Mouse (Mus musculus): ENCODE results near the gene Ppl. TPM values are rescaled to one million over a fixed set of nuclear protein-coding genes. Genes with fewer than 3 reads are reported as not detected.

Gene Ppl
- polyA plus RNA-seq, 1 experiment, result 0.75 TPM

- Histone ChIP-seq H3K27ac (ENCODE audit: insufficient read depth, low read length) (no peak overlapping the region), H3K4me1 (ENCODE audit: control insufficient read depth, insufficient read depth, insufficient read length) (no peaks in the 10 kb centered on the region), H3K27me3 (ENCODE audit: control insufficient read depth, insufficient read depth, low read length) (no peaks in the 10 kb centered on the region), H3K4me3 (ENCODE audit: extremely low read depth, insufficient read depth, insufficient read length) (no peak overlapping the region), H3K36me3 (ENCODE audit: control insufficient read depth, insufficient read depth, low read length) (no peaks in the 10 kb centered on the region)
- WGBS, result 78% methylated on average over 2 of the region's 2 CpGs
- no peak for DNase-seq (ENCODE audit: low read depth in 1 of 2, low spot score in 2 of 2)
- no peak for TF ChIP-seq CTCF (IDR thresholded peaks at IDR 0.05; ENCODE audit: extremely low read depth, insufficient read depth, insufficient read length, insufficient replicate concordance)
- no peak for TF ChIP-seq POLR2A (IDR thresholded peaks at IDR 0.05; ENCODE audit: low read depth, low read length)
Measured at GRCm38 (mm10) chr16:5156495-5156894, 24.3 kb upstream of the Ppl start.

GRCm38 (mm10) chr16:5155014-5155413 lies 22.8 kb upstream of the Ppl start:
- TF ChIP-seq CTCF (IDR thresholded peaks at IDR 0.05; ENCODE audit: extremely low read depth, insufficient read depth, insufficient read length, insufficient replicate concordance) (no peak), POLR2A (IDR thresholded peaks at IDR 0.05; ENCODE audit: low read depth, low read length) (no peak)
- 56% methylated on average over 3 of the region's 3 CpGs for WGBS
- no peak for DNase-seq (ENCODE audit: low read depth in 1 of 2, low spot score in 2 of 2)
- H3K27me3 ChIP-seq (ENCODE audit: control insufficient read depth, insufficient read depth, low read length), result no peaks in the 10 kb centered on the region
- H3K4me3 ChIP-seq (ENCODE audit: extremely low read depth, insufficient read depth, insufficient read length), result no peak overlapping the region
- no peaks in the 10 kb centered on the region for H3K36me3 ChIP-seq (ENCODE audit: control insufficient read depth, insufficient read depth, low read length)
- H3K27ac ChIP-seq (ENCODE audit: insufficient read depth, low read length), result no peak overlapping the region
- H3K4me1 ChIP-seq (ENCODE audit: control insufficient read depth, insufficient read depth, insufficient read length), result no peaks in the 10 kb centered on the region

- no peaks in the 10 kb centered on the region for H3K36me3 ChIP-seq (ENCODE audit: control insufficient read depth, insufficient read depth, low read length)
- WGBS, result 78% methylated on average over 6 of the region's 6 CpGs
- no peaks in the 10 kb centered on the region for H3K4me1 ChIP-seq (ENCODE audit: control insufficient read depth, insufficient read depth, insufficient read length)
- no peak overlapping the region for H3K4me3 ChIP-seq (ENCODE audit: extremely low read depth, insufficient read depth, insufficient read length)
- TF ChIP-seq POLR2A (IDR thresholded peaks at IDR 0.05; ENCODE audit: low read depth, low read length) (no peak), CTCF (IDR thresholded peaks at IDR 0.05; ENCODE audit: extremely low read depth, insufficient read depth, insufficient read length, insufficient replicate concordance) (no peak)
- no peak for DNase-seq (ENCODE audit: low read depth in 1 of 2, low spot score in 2 of 2)
- no peak overlapping the region for H3K27ac ChIP-seq (ENCODE audit: insufficient read depth, low read length)
- no peaks in the 10 kb centered on the region for H3K27me3 ChIP-seq (ENCODE audit: control insufficient read depth, insufficient read depth, low read length)
Measured at GRCm38 (mm10) chr16:5153299-5154026, 21.2 kb upstream of the Ppl start.

GRCm38 (mm10) chr16:5150544-5150943 lies 18.3 kb upstream of the Ppl start:
- TF ChIP-seq POLR2A (IDR thresholded peaks at IDR 0.05; ENCODE audit: low read depth, low read length) (no peak), CTCF (IDR thresholded peaks at IDR 0.05; ENCODE audit: extremely low read depth, insufficient read depth, insufficient read length, insufficient replicate concordance) (no peak)
- no peak overlapping the region for H3K4me3 ChIP-seq (ENCODE audit: extremely low read depth, insufficient read depth, insufficient read length)
- no peaks in the 10 kb centered on the region for H3K36me3 ChIP-seq (ENCODE audit: control insufficient read depth, insufficient read depth, low read length)
- 80% methylated on average over 10 of the region's 10 CpGs for WGBS
- H3K4me1 ChIP-seq (ENCODE audit: control insufficient read depth, insufficient read depth, insufficient read length), result 0 out of 2 replicates have a peak, but pooled peaks cover 3% of the 10 kb centered on the region
- H3K27ac ChIP-seq (ENCODE audit: insufficient read depth, low read length), result no peak overlapping the region
- H3K27me3 ChIP-seq (ENCODE audit: control insufficient read depth, insufficient read depth, low read length), result no peaks in the 10 kb centered on the region
- DNase-seq (ENCODE audit: low read depth in 1 of 2, low spot score in 2 of 2), result no peak

- H3K4me1 ChIP-seq (ENCODE audit: control insufficient read depth, insufficient read depth, insufficient read length), result 0 out of 2 replicates have a peak, but pooled peaks cover 3% of the 10 kb centered on the region
- TF ChIP-seq POLR2A (IDR thresholded peaks at IDR 0.05; ENCODE audit: low read depth, low read length), result no peak
- H3K4me3 ChIP-seq (ENCODE audit: extremely low read depth, insufficient read depth, insufficient read length), result peak within 1 kb of the TSS; percentile 16; the same call in 1 of the 2 replicates
- H3K27me3 ChIP-seq (ENCODE audit: control insufficient read depth, insufficient read depth, low read length), result no peaks in the 10 kb centered on the region
- H3K27ac ChIP-seq (ENCODE audit: insufficient read depth, low read length), result no peak within 1 kb of the TSS
- no peak for DNase-seq (ENCODE audit: low read depth in 1 of 2, low spot score in 2 of 2)
- no peaks in the 10 kb centered on the region for H3K36me3 ChIP-seq (ENCODE audit: control insufficient read depth, insufficient read depth, low read length)
- 17% methylated on average over 13 of the region's 13 CpGs for WGBS
Measured at GRCm38 (mm10) chr16:5147037-5147385, 14.8 kb upstream of the Ppl start, which contains the start of gene Sec14l5. Sec14l5 (plus strand) TSS chr16:5147109.

GRCm38 (mm10) chr16:5146367-5147036 lies 14.3 kb upstream of the Ppl start:
- H3K4me1 ChIP-seq (ENCODE audit: control insufficient read depth, insufficient read depth, insufficient read length), result 0 out of 2 replicates have a peak, but pooled peaks cover 3% of the 10 kb centered on the region
- no peaks in the 10 kb centered on the region for H3K36me3 ChIP-seq (ENCODE audit: control insufficient read depth, insufficient read depth, low read length)
- no peaks in the 10 kb centered on the region for H3K27me3 ChIP-seq (ENCODE audit: control insufficient read depth, insufficient read depth, low read length)
- H3K4me3 ChIP-seq (ENCODE audit: extremely low read depth, insufficient read depth, insufficient read length), result peak overlapping the region; percentile 16; the same call in 1 of the 2 replicates
- no peak overlapping the region for H3K27ac ChIP-seq (ENCODE audit: insufficient read depth, low read length)
- no peak for TF ChIP-seq POLR2A (IDR thresholded peaks at IDR 0.05; ENCODE audit: low read depth, low read length)
- TF ChIP-seq CTCF (IDR thresholded peaks at IDR 0.05; ENCODE audit: extremely low read depth, insufficient read depth, insufficient read length, insufficient replicate concordance), result no peak
- peak in 1 of 2 experiments; percentile 28 for DNase-seq (ENCODE audit: low read depth in 1 of 2, low spot score in 2 of 2)
- WGBS, result 3% methylated on average over 26 of the region's 26 CpGs

GRCm38 (mm10) chr16:5145570-5145969 lies 13.3 kb upstream of the Ppl start:
- Histone ChIP-seq H3K27me3 (ENCODE audit: control insufficient read depth, insufficient read depth, low read length) (no peaks in the 10 kb centered on the region), H3K4me3 (ENCODE audit: extremely low read depth, insufficient read depth, insufficient read length) (no peak overlapping the region), H3K27ac (ENCODE audit: insufficient read depth, low read length) (no peak overlapping the region), H3K36me3 (ENCODE audit: control insufficient read depth, insufficient read depth, low read length) (no peaks in the 10 kb centered on the region), H3K4me1 (ENCODE audit: control insufficient read depth, insufficient read depth, insufficient read length) (0 out of 2 replicates have a peak, but pooled peaks cover 3% of the 10 kb centered on the region)
- TF ChIP-seq CTCF (IDR thresholded peaks at IDR 0.05; ENCODE audit: extremely low read depth, insufficient read depth, insufficient read length, insufficient replicate concordance) (peak; percentile 23; the same call in 1 of the 2 replicates), POLR2A (IDR thresholded peaks at IDR 0.05; ENCODE audit: low read depth, low read length) (no peak)
- peak; percentile 56 to 63 for DNase-seq (ENCODE audit: low read depth in 1 of 2, low spot score in 2 of 2)
- 2% methylated on average over 7 of the region's 7 CpGs for WGBS

All from spleen, adult 2 months (tissue).